Comparison of ENCODE assay signal across 14 mouse cellular contexts in the genomic region with DNA sequence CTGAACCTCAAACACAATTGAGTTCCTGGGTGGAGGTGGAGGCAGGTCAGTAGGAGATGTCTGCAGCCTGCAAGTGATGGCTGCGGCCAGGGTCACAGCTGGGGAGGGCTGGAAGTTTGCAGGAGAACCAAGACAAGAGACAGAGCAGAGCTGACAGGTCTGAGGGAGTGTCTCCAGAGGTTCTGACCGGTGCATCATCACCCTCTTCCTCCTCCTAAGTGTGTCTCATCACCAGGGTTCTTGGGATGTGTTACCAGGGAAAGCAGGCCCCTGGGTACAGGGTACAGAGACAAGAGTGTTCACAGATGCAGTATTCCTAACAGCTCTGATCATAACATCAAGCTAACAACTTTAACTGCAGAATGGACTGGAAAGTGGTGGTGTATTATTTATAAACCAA.
DNase-seq lines count a peak whose midpoint lies in the region; ATAC-seq and TF ChIP-seq lines count a peak whose summit lies in the region.
"Had no signal": no experiment of that assay in that cellular context is flagged by ENCODE, and none has a peak within 500 bp of the region (broad histone marks: within the 10 kb centered on the region; RNA-seq: fewer than 3 reads in every experiment).

No protein-coding gene starts in this region.

- H3K4me2 ChIP-seq in lung, embryonic 16.5 days (ENCODE audit: low read depth, low read length) = no peak overlapping the region
- H3K4me2 ChIP-seq in stomach, embryonic 16.5 days (ENCODE audit: low read depth, low read length) = no peak overlapping the region
- H3K4me2 ChIP-seq: limb, embryonic 13.5 days had no signal

- ATAC-seq in lung, embryonic 16.5 days (ENCODE audit: low read depth) = no peak
- no peak for ATAC-seq in stomach, embryonic 16.5 days (ENCODE audit: insufficient read depth, low FRiP score)

- H3K9ac ChIP-seq in lung, embryonic 16.5 days (ENCODE audit: low read length) = no peak overlapping the region
- H3K9ac ChIP-seq in stomach, embryonic 16.5 days (ENCODE audit: low read length) = no peak overlapping the region
- H3K9ac ChIP-seq: limb, embryonic 13.5 days had no signal

- intact Hi-C loops in heart, postnatal 14 days (cut with DNase I) = no loop called here

- H3K4me3 ChIP-seq in heart, embryonic 10.5 days = no peak overlapping the region
- no peak overlapping the region for H3K4me3 ChIP-seq in lung, embryonic 16.5 days (ENCODE audit: low read length)
- H3K4me3 ChIP-seq in embryonic fibroblast, embryonic 13.5 days (ENCODE audit: insufficient read depth, low read length) = no peak overlapping the region
- no peak overlapping the region for H3K4me3 ChIP-seq in stomach, embryonic 16.5 days (replicated peaks; ENCODE audit: low read length)
- H3K4me3 ChIP-seq: limb, embryonic 13.5 days had no signal

- no peak for TF ChIP-seq POLR2A in embryonic fibroblast, embryonic 13.5 days (IDR thresholded peaks at IDR 0.05; ENCODE audit: low read depth, low read length)

- H3K27me3 ChIP-seq in heart, embryonic 10.5 days (ENCODE audit: insufficient read depth, poor library complexity, severe bottlenecking) = no peaks in the 10 kb centered on the region
- no peaks in the 10 kb centered on the region for H3K27me3 ChIP-seq in lung, embryonic 16.5 days (ENCODE audit: control insufficient read depth, insufficient read depth, low read depth, low read length)
- H3K27me3 ChIP-seq in stomach, embryonic 16.5 days (ENCODE audit: control insufficient read depth, insufficient read depth, low read length) = no peaks in the 10 kb centered on the region
- H3K27me3 ChIP-seq: limb, embryonic 13.5 days had no signal

- H3K36me3 ChIP-seq in heart, embryonic 10.5 days = no peaks in the 10 kb centered on the region
- no peaks in the 10 kb centered on the region for H3K36me3 ChIP-seq in lung, embryonic 16.5 days (ENCODE audit: control insufficient read depth, insufficient read depth, low read length)
- H3K36me3 ChIP-seq in stomach, embryonic 16.5 days (ENCODE audit: control insufficient read depth, insufficient read depth, low read length) = no peaks in the 10 kb centered on the region
- H3K36me3 ChIP-seq: G1E; limb, embryonic 13.5 days had no signal

- no peaks in the 10 kb centered on the region for H3K9me3 ChIP-seq in heart, embryonic 10.5 days
- no peaks in the 10 kb centered on the region for H3K9me3 ChIP-seq in lung, embryonic 16.5 days (ENCODE audit: control insufficient read depth, low read length)
- H3K9me3 ChIP-seq in stomach, embryonic 16.5 days (replicated peaks; ENCODE audit: control insufficient read depth, low read length) = no peaks in the 10 kb centered on the region
- H3K9me3 ChIP-seq: G1E; limb, embryonic 13.5 days had no signal

- no peak for TF ChIP-seq CTCF in embryonic fibroblast, embryonic 13.5 days (IDR thresholded peaks at IDR 0.05; ENCODE audit: borderline replicate concordance, insufficient read depth, low read length)

- DNase-seq in heart, embryonic 10.5 days (ENCODE audit: low spot score) = no peak
- DNase-seq in heart, postnatal 14 days = no peak
- no peak for DNase-seq in lung, postnatal 4 days
- DNase-seq in left cerebral cortex, adult 9 months (ENCODE audit: low spot score in 2 of 2) = no peak
- DNase-seq: adrenal gland, adult 8-10 months; cerebellum, adult 9-11 months; layer of hippocampus, postnatal 36 days; right cerebral cortex, postnatal 14 days; thymus, postnatal 14 days had no signal

- H3K27ac ChIP-seq in heart, embryonic 10.5 days = peak overlapping the region; percentile 63
- peak overlapping the region; percentile 44 for H3K27ac ChIP-seq in lung, embryonic 16.5 days (ENCODE audit: low read length)
- H3K27ac ChIP-seq in embryonic fibroblast, embryonic 13.5 days (ENCODE audit: insufficient read depth, low read length) = peak overlapping the region; percentile 71
- H3K27ac ChIP-seq in stomach, embryonic 16.5 days (ENCODE audit: low read length) = peak overlapping the region; percentile 32; the same call in 1 of the 2 replicates
- H3K27ac ChIP-seq: limb, embryonic 13.5 days had no signal

- H3K4me1 ChIP-seq in heart, embryonic 10.5 days = peaks cover 13% of the 10 kb centered on the region
- H3K4me1 ChIP-seq in lung, embryonic 16.5 days (replicated peaks; ENCODE audit: control insufficient read depth, insufficient read depth, low read length) = peaks cover 11% of the 10 kb centered on the region
- H3K4me1 ChIP-seq in embryonic fibroblast, embryonic 13.5 days (ENCODE audit: control insufficient read depth, insufficient read depth, low read length) = peaks cover 9% of the 10 kb centered on the region
- H3K4me1 ChIP-seq in stomach, embryonic 16.5 days (ENCODE audit: control insufficient read depth, insufficient read depth, low read length) = peaks cover 11% of the 10 kb centered on the region

- 23% methylated on average over 2 of the region's 2 CpGs for WGBS in heart, embryonic 10.5 days
- WGBS in lung, embryonic 16.5 days = 64% methylated on average over 2 of the region's 2 CpGs
- WGBS in stomach, embryonic 16.5 days = 49% methylated on average over 2 of the region's 2 CpGs
